Mouse (Mus musculus): Measurements from ENCODE around the gene Vmn2r87. TPM values are rescaled to one million over a fixed set of nuclear protein-coding genes. Genes with fewer than 3 reads are reported as not detected.

Vmn2r87 gene
- not detected for polyA plus RNA-seq (2014; fragmentation: Illumina TruSeq; extraction: RNeasy Lipid Tissue Mini Kit (QIAGEN cat#74804); ENCODE audit: low read depth, low replicate concordance)

GRCm38 (mm10) chr10:130497296-130497695 lies at the start of gene Vmn2r87:
TSS of gene Vmn2r87 (minus strand) at chr10:130497396.

GRCm38 (mm10) chr10:130455950-130456349 lies 41.2 kb downstream of the Vmn2r87 start, which contains the start of gene Vmn2r86:
TSS of gene Vmn2r86 (minus strand) at chr10:130456050.

GRCm38 (mm10) chr10:130429603-130430002 lies 67.6 kb downstream of the Vmn2r87 start, which contains the start of gene Vmn2r85:
TSS of gene Vmn2r85 (minus strand) at chr10:130429703.

Other genes starting within 250 kb of the Vmn2r87 start
- 3.9 TPM for gene Neurod4, start 217.2 kb downstream of the Vmn2r87 start, polyA plus RNA-seq (2014; fragmentation: Illumina TruSeq; extraction: RNeasy Lipid Tissue Mini Kit (QIAGEN cat#74804); ENCODE audit: low read depth, low replicate concordance)
- gene Tespa1, start 174.5 kb downstream of the Vmn2r87 start, polyA plus RNA-seq (2014; fragmentation: Illumina TruSeq; extraction: RNeasy Lipid Tissue Mini Kit (QIAGEN cat#74804); ENCODE audit: low read depth, low replicate concordance) = not detected
- not detected for gene Vmn2r84, start 103.1 kb downstream of the Vmn2r87 start, polyA plus RNA-seq (2014; fragmentation: Illumina TruSeq; extraction: RNeasy Lipid Tissue Mini Kit (QIAGEN cat#74804); ENCODE audit: low read depth, low replicate concordance)
- gene Vmn2r85, start 67.7 kb downstream of the Vmn2r87 start, polyA plus RNA-seq (2014; fragmentation: Illumina TruSeq; extraction: RNeasy Lipid Tissue Mini Kit (QIAGEN cat#74804); ENCODE audit: low read depth, low replicate concordance) = not detected
- not detected for gene Vmn2r86, start 41.3 kb downstream of the Vmn2r87 start, polyA plus RNA-seq (2014; fragmentation: Illumina TruSeq; extraction: RNeasy Lipid Tissue Mini Kit (QIAGEN cat#74804); ENCODE audit: low read depth, low replicate concordance)

Data from adrenal gland, adult 10 weeks (tissue).